Mouse (Mus musculus) myocyte (in vitro differentiated cells): ENCODE measurements at regions not wholly inside any gene's neighbourhood (a gene's known extent, or its start where the extent isn't known, plus 50 kb on each side); places are given as distances from the start of the nearest gene placed in this dataset.
A peak's percentile ranks its signal among the peaks of the same experiment; 100 is the strongest.
"Not testable (repeated sequence)": the region's sequence is repeated elsewhere in the genome, so short reads cannot be mapped to it uniquely, and the experiment has no call there.

Experiments
- H3K27me3 ChIP-seq: one replicate; pipeline ENCODE4 v1.6.1; 2011; ENCODE audit not compliant: control insufficient read depth, insufficient read depth, insufficient read length
- H3K36me3 ChIP-seq: one replicate; pipeline ENCODE4 v1.6.1; 2011; ENCODE audit not compliant: control insufficient read depth, insufficient read depth
- H3K4me2 ChIP-seq: one replicate; pipeline ENCODE4 v1.6.1; 2011; ENCODE audit warnings: low read depth, control low read depth
- H3K4me3 ChIP-seq: one replicate; pipeline ENCODE4 v1.5.1; 2011; ENCODE audit warnings: mild to moderate bottlenecking, control low read depth, moderate library complexity
- H3K79me2 ChIP-seq: one replicate; pipeline ENCODE4 v1.6.1; 2011; ENCODE audit not compliant: control insufficient read depth, insufficient read depth
- H3ac ChIP-seq: one replicate; pipeline ENCODE4 v1.6.1; 2011; ENCODE audit not compliant: control insufficient read depth, insufficient read length
- CEBPB ChIP-seq: IDR thresholded peaks from 2 replicates; pipeline ENCODE4 v1.6.1; 2011; ENCODE audit warnings: mild to moderate bottlenecking, moderate library complexity; ENCODE audit not compliant: poor library complexity, insufficient read depth, severe bottlenecking
- E2F4 ChIP-seq: IDR thresholded peaks from one replicate; pipeline ENCODE4 v1.6.1; 2011; ENCODE audit warnings: mild to moderate bottlenecking, control low read depth, moderate library complexity; ENCODE audit not compliant: insufficient read depth
- MAX ChIP-seq: IDR thresholded peaks from one replicate; pipeline ENCODE4 v1.6.1; 2011; ENCODE audit warnings: low read depth, mild to moderate bottlenecking, control low read depth
- MYOD1 ChIP-seq, 3 experiments: IDR thresholded peaks; one replicate each; pipeline ENCODE4 v1.6.1; 2011; ENCODE audit warnings: control low read depth in 2 of 3, low read depth in 2 of 3, mild to moderate bottlenecking in 2 of 3, moderate library complexity in 1 of 3; ENCODE audit not compliant: insufficient read length in 2 of 3, control insufficient read depth in 1 of 3
- MYOG ChIP-seq, 3 experiments: IDR thresholded peaks; one replicate each; pipeline ENCODE4 v1.6.1; 2011; ENCODE audit warnings: control low read depth in 2 of 3, low read depth in 2 of 3, mild to moderate bottlenecking in 2 of 3; ENCODE audit not compliant: insufficient read length in 2 of 3, control insufficient read depth in 1 of 3, insufficient read depth in 1 of 3
- POLR2A ChIP-seq: IDR thresholded peaks from one replicate; pipeline ENCODE4 v1.6.1; 2011; ENCODE audit warnings: low read depth, mild to moderate bottlenecking, control low read depth, moderate library complexity; ENCODE audit not compliant: insufficient read length
- POLR2AphosphoS2 ChIP-seq: IDR thresholded peaks from one replicate; pipeline ENCODE4 v1.6.1; 2011; ENCODE audit warnings: low read depth, control low read depth; ENCODE audit not compliant: insufficient read length
- REST ChIP-seq: IDR thresholded peaks from one replicate; pipeline ENCODE4 v1.6.1; 2011; ENCODE audit warnings: mild to moderate bottlenecking, control low read depth, moderate library complexity; ENCODE audit not compliant: insufficient read depth, insufficient read length
- SRF ChIP-seq: IDR thresholded peaks from one replicate; pipeline ENCODE4 v1.6.1; 2011; ENCODE audit warnings: low read depth; ENCODE audit not compliant: control insufficient read depth, insufficient read length
- TCF12 ChIP-seq: IDR thresholded peaks from one replicate; pipeline ENCODE4 v1.6.1; 2011; ENCODE audit warnings: mild to moderate bottlenecking, control low read depth; ENCODE audit not compliant: poor library complexity, insufficient read depth, severe bottlenecking
- TCF3 ChIP-seq: IDR thresholded peaks from one replicate; pipeline ENCODE4 v1.6.1; 2011; ENCODE audit warnings: low read depth, control low read depth; ENCODE audit not compliant: insufficient read length
- USF1 ChIP-seq: IDR thresholded peaks from one replicate; pipeline ENCODE4 v1.6.1; 2011; ENCODE audit warnings: low read depth, mild to moderate bottlenecking, control low read depth, moderate library complexity

DNA sequence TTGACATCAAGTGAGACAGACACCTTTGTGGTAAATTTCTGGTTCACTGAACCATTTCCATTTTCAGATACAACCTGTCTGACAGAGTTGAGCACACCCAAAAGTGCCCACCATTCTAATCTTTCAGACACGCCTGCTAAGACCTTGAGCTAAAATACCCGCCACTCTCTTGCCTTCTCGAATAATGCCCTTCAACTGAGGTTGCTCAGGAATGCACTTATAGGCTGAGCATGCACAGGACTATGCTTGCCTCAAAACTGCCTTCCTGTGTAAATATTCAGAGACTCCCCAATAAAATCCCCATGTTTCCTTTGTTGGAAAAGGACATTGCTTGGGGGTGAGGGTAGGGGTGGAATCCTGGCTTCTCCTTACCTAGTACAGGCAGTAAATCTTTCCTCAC, 115.3 kb downstream of the Sox4 start:
- peaks cover 59% of the 10 kb centered on the region for H3K79me2 ChIP-seq
- no peak for TF ChIP-seq TCF3
- no peak for TF ChIP-seq REST
- TF ChIP-seq POLR2A = no peak
- no peak for TF ChIP-seq SRF
- TF ChIP-seq USF1 = no peak
- no peak for TF ChIP-seq MAX
- no peak for TF ChIP-seq TCF12
- no peak for TF ChIP-seq MYOD1 (IDR thresholded peaks at IDR 0.05; ENCODE audit: control insufficient read depth in 1 of 3, insufficient read length in 2 of 3, low read depth in 2 of 3)
- TF ChIP-seq E2F4 = no peak
- no peak for TF ChIP-seq POLR2AphosphoS2
- TF ChIP-seq MYOG (IDR thresholded peaks at IDR 0.05; ENCODE audit: control insufficient read depth in 1 of 3, insufficient read depth in 1 of 3, insufficient read length in 2 of 3, low read depth in 2 of 3) = no peak
- TF ChIP-seq CEBPB = no peak

DNA sequence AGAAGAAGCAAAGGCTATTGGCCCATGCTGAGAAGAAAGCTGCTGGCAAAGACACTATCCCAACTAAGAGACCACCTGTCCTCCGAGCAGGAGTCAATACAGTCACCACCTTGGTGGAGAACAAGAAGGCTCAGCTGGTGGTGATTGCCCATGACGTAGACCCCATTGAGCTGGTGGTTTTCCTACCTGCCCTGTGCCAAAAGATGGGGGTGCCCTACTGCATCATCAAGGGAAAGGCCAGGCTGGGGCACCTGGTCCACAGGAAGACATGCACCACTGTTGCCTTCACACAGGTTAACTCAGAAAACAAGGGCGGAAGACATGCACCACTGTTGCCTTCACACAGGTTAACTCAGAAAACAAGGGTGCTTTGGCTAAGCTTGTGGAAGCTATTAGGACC, 116.3 kb downstream of the Sox4 start:
- H3K4me2 ChIP-seq, H3K36me3 ChIP-seq, H3ac ChIP-seq, H3K4me3 ChIP-seq, H3K27me3 ChIP-seq: not testable (repeated sequence)
- H3K79me2 ChIP-seq = peaks cover 61% of the 10 kb centered on the region

More for the DNA sequence above, 115.3 kb downstream of the Sox4 start:
- no peaks in the 10 kb centered on the region for H3K36me3 ChIP-seq
- no peak overlapping the region for H3ac ChIP-seq
- H3K27me3 ChIP-seq = no peaks in the 10 kb centered on the region
- no peak overlapping the region for H3K4me3 ChIP-seq
- H3K4me2 ChIP-seq = no peak overlapping the region

DNA sequence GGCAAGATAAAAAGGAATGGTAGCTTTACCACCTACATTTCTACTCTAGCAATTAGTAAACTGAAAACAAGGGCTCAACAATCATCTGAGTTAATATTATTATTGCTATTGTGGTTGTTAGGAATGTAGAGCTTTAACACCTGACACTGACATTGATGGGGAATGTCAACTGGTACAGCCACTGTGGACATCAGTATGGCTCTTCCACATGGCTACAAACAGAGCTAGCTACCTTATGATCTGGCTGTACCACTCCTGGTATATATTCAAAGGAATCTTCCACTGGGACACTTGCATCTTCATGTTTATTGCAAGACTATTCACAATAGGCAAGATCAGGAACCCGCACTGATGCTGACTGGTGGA, 119.8 kb downstream of the Sox4 start:
- H3K4me3 ChIP-seq = no peak overlapping the region
- no peak for TF ChIP-seq POLR2A
- TF ChIP-seq MYOD1 (IDR thresholded peaks at IDR 0.05; ENCODE audit: control insufficient read depth in 1 of 3, insufficient read length in 2 of 3, low read depth in 2 of 3) = peak; percentile 61 to 91 (median 83)
- no peak for TF ChIP-seq MYOG (IDR thresholded peaks at IDR 0.05; ENCODE audit: control insufficient read depth in 1 of 3, insufficient read depth in 1 of 3, insufficient read length in 2 of 3, low read depth in 2 of 3)
- TF ChIP-seq SRF = no peak
- H3K4me2 ChIP-seq = peak overlapping the region; percentile 8
- H3K27me3 ChIP-seq = no peaks in the 10 kb centered on the region
- H3K79me2 ChIP-seq = peaks cover 51% of the 10 kb centered on the region
- no peak overlapping the region for H3ac ChIP-seq
- H3K36me3 ChIP-seq = no peaks in the 10 kb centered on the region

DNA sequence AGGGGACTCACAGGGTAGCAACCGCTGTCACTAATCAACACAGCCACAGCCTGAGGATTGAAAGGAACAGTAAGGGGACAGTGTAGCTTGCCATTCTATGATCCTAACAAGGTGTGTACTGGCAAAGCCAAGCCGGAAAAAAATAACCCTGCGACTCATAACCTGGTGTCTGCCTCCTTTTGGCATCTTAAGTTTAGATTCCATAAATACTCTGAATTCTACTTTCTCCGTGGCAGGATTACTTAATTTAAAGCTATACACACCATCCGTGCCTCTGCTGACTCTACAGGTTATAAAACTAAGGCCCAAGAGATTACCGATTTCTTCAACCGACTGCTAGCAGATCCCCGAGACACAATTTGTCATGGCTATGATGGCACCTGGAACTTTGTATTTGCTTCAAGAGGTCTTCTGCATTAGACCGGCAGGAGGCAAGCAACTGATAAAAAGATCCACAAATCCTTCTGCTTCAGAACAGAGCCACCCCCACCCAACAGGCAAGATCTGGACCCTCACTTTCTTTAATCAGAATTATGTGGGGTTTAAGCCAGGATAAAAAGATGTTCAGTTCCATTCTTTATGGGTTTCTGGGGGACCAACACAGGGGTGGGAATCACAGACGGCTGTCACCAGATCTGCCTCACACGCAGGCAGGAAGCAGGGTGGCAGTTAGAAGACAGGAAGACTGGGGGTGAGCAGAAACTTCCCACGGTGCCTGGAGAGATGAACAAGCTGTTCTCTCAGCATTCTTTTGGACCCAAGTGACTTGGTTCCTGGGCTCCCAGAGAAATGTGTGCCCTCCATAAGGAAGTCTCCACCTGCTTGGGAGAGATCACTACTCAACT, 120.4 kb downstream of the Sox4 start:
- peak overlapping the region; percentile 8 for H3K4me2 ChIP-seq
- H3K4me3 ChIP-seq = no peak overlapping the region
- TF ChIP-seq TCF12 (no peak), REST (no peak), MYOG (IDR thresholded peaks at IDR 0.05; ENCODE audit: control insufficient read depth in 1 of 3, insufficient read depth in 1 of 3, insufficient read length in 2 of 3, low read depth in 2 of 3) (no peak), TCF3 (no peak), USF1 (no peak), POLR2AphosphoS2 (no peak), CEBPB (no peak), MAX (no peak), MYOD1 (IDR thresholded peaks at IDR 0.05; ENCODE audit: control insufficient read depth in 1 of 3, insufficient read length in 2 of 3, low read depth in 2 of 3) (no peak), E2F4 (no peak), SRF (no peak), POLR2A (no peak)
- H3ac ChIP-seq = no peak overlapping the region
- no peaks in the 10 kb centered on the region for H3K27me3 ChIP-seq
- H3K79me2 ChIP-seq = peaks cover 45% of the 10 kb centered on the region
- no peaks in the 10 kb centered on the region for H3K36me3 ChIP-seq

DNA sequence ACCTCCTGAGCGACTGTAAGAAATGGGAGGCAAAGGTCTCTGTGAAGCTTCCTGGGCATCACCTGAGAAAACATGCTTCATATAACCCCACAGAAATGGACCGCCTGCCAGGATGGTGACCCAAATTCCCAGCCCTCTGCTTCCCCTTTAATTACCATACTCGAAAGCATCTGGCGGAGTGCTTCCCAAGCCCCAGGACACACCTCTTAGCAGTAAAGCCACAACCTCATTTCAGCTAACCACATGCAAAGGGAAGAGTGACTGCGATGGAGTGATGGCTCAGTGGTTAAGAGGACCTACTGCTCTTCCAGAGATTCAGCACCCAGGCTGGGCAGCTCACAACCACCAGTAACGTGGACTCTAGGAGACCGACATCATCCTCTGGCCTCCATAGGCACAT, 127.2 kb downstream of the Sox4 start:
- no peaks in the 10 kb centered on the region for H3K36me3 ChIP-seq
- TF ChIP-seq E2F4 (no peak), REST (no peak), POLR2AphosphoS2 (no peak), POLR2A (no peak), MAX (no peak), TCF3 (no peak), MYOG (IDR thresholded peaks at IDR 0.05; ENCODE audit: control insufficient read depth in 1 of 3, insufficient read depth in 1 of 3, insufficient read length in 2 of 3, low read depth in 2 of 3) (no peak)
- H3K79me2 ChIP-seq = peaks cover 47% of the 10 kb centered on the region
- no peak overlapping the region for H3K4me2 ChIP-seq
- H3ac ChIP-seq = no peak overlapping the region
- H3K27me3 ChIP-seq = no peaks in the 10 kb centered on the region
- no peak overlapping the region for H3K4me3 ChIP-seq
